Mouse (Mus musculus) neural tube, embryonic 15.5 days (tissue): ENCODE measurements at regions not wholly inside any gene's neighbourhood (a gene's known extent, or its start where the extent isn't known, plus 50 kb on each side); places are given as distances from the start of the nearest gene placed in this dataset.
"Not testable (repeated sequence)": the region's sequence is repeated elsewhere in the genome, so short reads cannot be mapped to it uniquely, and the experiment has no call there.

Source experiments
- ATAC-seq: fragments of 200-750 bp; cut with Nextera tagmentation; 2 replicates; pipeline ENCODE4 v1.8.0; 2017; ENCODE audit warnings: mild to moderate bottlenecking, moderate TSS enrichment, moderate library complexity; ENCODE audit not compliant: low FRiP score
- H3K27ac ChIP-seq: fragments of 300-500 bp; sonication (generic); replicated peaks from 2 replicates; pipeline ENCODE4 v1.5.1; 2015; ENCODE audit warnings: mild to moderate bottlenecking, inconsistent platforms
- H3K27me3 ChIP-seq: fragments of 300-500 bp; sonication (generic); replicated peaks from 2 replicates; pipeline ENCODE4 v1.6.1; 2015; ENCODE audit warnings: inconsistent platforms
- H3K36me3 ChIP-seq: fragments of 300-500 bp; sonication (generic); 2 replicates; pipeline ENCODE4 v1.6.1; 2015; ENCODE audit warnings: inconsistent platforms
- H3K4me1 ChIP-seq: fragments of 300-500 bp; sonication (generic); 2 replicates; pipeline ENCODE4 v1.6.1; 2015; ENCODE audit warnings: inconsistent platforms
- H3K4me2 ChIP-seq: fragments of 300-500 bp; sonication (generic); 2 replicates; pipeline ENCODE4 v1.6.1; 2015; ENCODE audit warnings: inconsistent platforms, mild to moderate bottlenecking, moderate library complexity
- H3K4me3 ChIP-seq: fragments of 300-500 bp; sonication (generic); replicated peaks from 2 replicates; pipeline ENCODE4 v1.5.1; 2015; ENCODE audit warnings: mild to moderate bottlenecking, inconsistent platforms
- H3K9ac ChIP-seq: fragments of 300-500 bp; sonication (generic); replicated peaks from 2 replicates; pipeline ENCODE4 v1.6.1; 2015; ENCODE audit warnings: mild to moderate bottlenecking, inconsistent platforms
- H3K9me3 ChIP-seq: fragments of 300-500 bp; sonication (generic); replicated peaks from 2 replicates; pipeline ENCODE4 v1.6.1; 2016; ENCODE audit warnings: inconsistent platforms
- WGBS: fragments of 180-500 bp; shearing (Covaris S2); methylation state at CpG from one replicate; pipeline ENCODE4 v1.1.7; 2015; ENCODE audit warnings: mixed read lengths; 5-methylcytosine and 5-hydroxymethylcytosine counted together

DNA sequence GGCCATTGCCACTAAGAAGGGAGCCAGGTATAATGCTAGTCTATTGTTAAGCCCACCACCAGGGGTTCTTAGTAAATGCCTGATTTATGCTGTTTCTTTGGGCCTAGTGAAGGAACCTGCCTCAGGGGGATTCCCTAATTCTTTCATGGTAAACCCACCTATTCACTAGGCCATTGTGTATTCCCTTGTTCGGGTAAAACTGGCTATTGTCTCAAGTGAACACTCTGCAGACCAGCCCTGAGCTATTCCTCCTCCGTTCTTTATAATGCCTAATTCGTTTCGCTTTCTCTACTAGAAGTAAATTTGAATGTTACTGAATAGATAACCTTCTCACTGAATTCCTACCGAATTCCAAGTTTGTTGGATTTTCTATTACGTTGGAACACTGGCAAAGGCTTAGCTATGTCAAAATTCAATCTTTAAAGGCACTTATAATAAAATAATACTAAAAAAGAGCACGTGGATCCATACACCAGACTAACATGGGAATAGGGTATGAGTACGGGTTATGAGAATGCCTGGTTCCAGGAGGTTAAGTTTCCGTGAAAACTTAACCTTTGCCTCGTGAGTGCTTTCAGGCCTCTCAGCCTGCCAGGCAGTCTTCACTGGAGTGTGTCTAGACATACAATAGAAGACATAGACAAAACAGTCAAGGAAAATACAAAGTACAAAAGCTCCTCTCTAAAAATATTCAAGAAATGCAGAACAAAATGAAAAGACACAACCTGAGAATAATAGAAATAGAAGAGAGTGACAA lies 536.8 kb upstream of the Cntn5 start:
- not testable (repeated sequence) for H3K27ac ChIP-seq, H3K36me3 ChIP-seq, ATAC-seq, H3K4me1 ChIP-seq, H3K27me3 ChIP-seq, H3K4me2 ChIP-seq, H3K9me3 ChIP-seq, H3K9ac ChIP-seq, H3K4me3 ChIP-seq
- WGBS: 38% methylated on average over 10 of the region's 10 CpGs

DNA sequence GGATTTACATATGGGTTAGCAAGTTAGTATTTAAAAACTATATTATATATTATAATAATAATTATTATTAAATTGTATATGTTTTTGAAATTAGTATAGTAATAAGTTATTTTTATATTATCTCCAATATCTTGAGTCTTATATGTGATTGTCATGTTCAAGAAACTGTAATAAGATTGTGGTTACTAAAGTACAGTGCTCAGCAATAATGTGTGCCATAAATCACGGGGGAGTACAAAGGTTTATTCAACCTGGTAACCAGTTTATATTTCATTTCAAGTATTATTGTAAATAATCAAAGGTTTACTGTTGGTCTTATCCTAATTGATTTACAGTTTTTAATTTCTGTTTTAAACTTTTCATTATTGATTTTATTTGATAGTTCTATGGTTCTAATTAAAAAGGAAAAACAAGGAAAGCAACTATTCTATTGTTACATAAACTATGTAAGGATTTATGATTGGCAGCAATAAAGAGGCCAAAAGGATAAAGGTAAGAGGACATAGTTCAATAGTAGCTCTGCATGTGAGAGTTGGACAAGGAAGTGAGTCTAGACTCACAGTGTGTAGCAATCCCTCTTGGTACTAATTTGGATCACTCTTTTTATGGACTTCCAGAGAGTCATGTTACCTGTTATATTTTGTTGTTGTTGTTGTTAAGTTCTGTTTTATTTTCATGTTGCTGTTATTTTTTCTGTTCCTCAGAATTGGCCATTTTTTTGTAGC lies 532.0 kb upstream of the Cntn5 start:
- H3K4me3 ChIP-seq: no peak overlapping the region
- ATAC-seq: no peak
- 91% methylated on average over 1 of the region's 1 CpGs for WGBS
- no peaks in the 10 kb centered on the region for H3K4me1 ChIP-seq
- H3K27me3 ChIP-seq: no peaks in the 10 kb centered on the region
- no peak overlapping the region for H3K4me2 ChIP-seq
- no peak overlapping the region for H3K27ac ChIP-seq
- no peaks in the 10 kb centered on the region for H3K36me3 ChIP-seq
- H3K9ac ChIP-seq: no peak overlapping the region
- no peaks in the 10 kb centered on the region for H3K9me3 ChIP-seq

DNA sequence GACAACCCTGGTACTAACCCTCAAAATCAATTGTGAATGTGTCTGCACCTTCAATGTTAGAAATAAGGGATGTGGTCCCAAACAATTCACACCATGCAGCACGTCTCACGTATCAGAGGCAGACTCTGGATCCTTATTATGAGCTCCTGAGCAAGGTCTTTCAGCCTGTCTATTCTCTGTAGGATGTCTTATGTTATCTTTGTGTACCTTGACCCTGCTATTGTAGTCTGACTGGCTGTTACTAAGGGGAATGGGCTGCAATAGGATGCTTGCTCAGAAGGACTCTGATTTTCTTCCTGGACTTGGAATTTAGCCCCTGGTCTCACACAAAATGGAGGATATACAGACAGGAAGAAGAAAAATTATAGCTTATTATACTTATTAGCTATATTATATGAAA lies 531.4 kb upstream of the Cntn5 start:
- no peak for ATAC-seq
- Histone ChIP-seq H3K36me3 (no peaks in the 10 kb centered on the region), H3K27ac (no peak overlapping the region), H3K27me3 (no peaks in the 10 kb centered on the region), H3K4me3 (no peak overlapping the region), H3K9me3 (no peaks in the 10 kb centered on the region), H3K9ac (no peak overlapping the region), H3K4me1 (no peaks in the 10 kb centered on the region), H3K4me2 (no peak overlapping the region)
- WGBS: 75% methylated on average over 2 of the region's 2 CpGs

DNA sequence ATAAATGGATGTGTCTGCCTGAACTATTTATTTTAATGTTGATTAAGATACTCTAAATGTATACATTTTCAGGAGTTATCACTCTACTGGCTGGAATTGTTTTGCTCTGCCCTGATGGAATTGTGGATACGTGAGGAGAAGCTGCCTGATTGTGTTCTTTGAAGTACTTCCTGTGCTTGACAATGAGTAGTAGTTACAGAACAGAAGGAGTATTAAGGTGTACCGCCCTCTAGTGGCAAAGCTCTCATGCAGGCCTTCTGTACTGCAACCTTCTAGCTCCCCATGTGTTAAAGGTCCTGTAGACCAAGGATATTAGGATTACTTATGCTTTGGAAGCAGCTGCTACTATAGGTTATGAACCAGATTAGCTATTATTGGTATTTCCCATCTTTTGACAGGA lies 530.4 kb upstream of the Cntn5 start:
- Histone ChIP-seq H3K9ac (no peak overlapping the region), H3K27me3 (no peaks in the 10 kb centered on the region), H3K4me1 (no peaks in the 10 kb centered on the region), H3K4me3 (no peak overlapping the region), H3K27ac (no peak overlapping the region), H3K4me2 (no peak overlapping the region), H3K36me3 (no peaks in the 10 kb centered on the region), H3K9me3 (no peaks in the 10 kb centered on the region)
- 32% methylated on average over 2 of the region's 2 CpGs for WGBS
- ATAC-seq: no peak

DNA sequence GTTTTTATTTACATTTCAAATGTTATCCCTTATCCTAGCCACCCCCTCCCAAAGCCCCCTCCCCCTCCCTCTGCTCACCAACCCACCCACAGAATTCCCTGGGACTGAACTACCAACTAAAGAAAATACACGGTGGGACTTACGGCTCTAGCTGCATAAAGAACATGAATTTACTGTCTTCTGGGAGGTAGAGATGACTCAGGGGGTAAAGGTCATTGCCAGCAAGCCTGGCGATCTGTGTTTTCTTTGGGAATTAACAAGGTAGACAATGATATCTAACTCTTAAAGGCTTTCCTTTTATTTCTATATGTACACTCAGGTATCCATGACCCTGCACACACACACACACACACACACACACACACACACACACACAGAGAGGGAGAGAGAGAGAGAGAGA lies 521.9 kb upstream of the Cntn5 start:
- no peak overlapping the region for H3K9ac ChIP-seq
- WGBS: 74% methylated on average over 3 of the region's 3 CpGs
- no peaks in the 10 kb centered on the region for H3K4me1 ChIP-seq
- no peak overlapping the region for H3K4me3 ChIP-seq
- no peak overlapping the region for H3K4me2 ChIP-seq
- no peaks in the 10 kb centered on the region for H3K9me3 ChIP-seq
- no peaks in the 10 kb centered on the region for H3K27me3 ChIP-seq
- no peak overlapping the region for H3K27ac ChIP-seq
- ATAC-seq: no peak
- no peaks in the 10 kb centered on the region for H3K36me3 ChIP-seq

DNA sequence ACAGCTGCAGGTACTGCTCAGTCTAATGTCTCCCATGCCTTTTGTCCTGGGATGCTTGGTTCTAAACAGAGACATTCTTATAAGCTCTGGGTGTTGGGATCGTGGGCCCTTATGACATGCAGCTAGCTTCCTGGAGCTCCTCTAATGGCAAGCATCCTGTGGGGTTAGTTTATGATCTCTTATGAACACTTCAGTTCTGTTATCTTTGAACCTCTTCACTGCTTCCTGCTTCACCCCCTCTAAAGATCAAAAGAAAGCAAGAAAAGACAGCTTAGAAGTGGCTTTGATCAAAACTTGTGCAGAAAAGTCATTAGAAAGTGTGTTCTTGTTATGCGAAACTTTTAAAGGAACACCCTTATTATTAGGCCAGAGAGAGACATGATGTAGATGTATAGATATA lies 492.3 kb upstream of the Cntn5 start:
- H3K4me2 ChIP-seq: no peak overlapping the region
- H3K9me3 ChIP-seq: no peaks in the 10 kb centered on the region
- no peaks in the 10 kb centered on the region for H3K27me3 ChIP-seq
- no peaks in the 10 kb centered on the region for H3K36me3 ChIP-seq
- H3K4me1 ChIP-seq: no peaks in the 10 kb centered on the region
- H3K4me3 ChIP-seq: no peak overlapping the region
- H3K9ac ChIP-seq: no peak overlapping the region
- no peak overlapping the region for H3K27ac ChIP-seq
- no peak for ATAC-seq
- 72% methylated on average over 2 of the region's 2 CpGs for WGBS

DNA sequence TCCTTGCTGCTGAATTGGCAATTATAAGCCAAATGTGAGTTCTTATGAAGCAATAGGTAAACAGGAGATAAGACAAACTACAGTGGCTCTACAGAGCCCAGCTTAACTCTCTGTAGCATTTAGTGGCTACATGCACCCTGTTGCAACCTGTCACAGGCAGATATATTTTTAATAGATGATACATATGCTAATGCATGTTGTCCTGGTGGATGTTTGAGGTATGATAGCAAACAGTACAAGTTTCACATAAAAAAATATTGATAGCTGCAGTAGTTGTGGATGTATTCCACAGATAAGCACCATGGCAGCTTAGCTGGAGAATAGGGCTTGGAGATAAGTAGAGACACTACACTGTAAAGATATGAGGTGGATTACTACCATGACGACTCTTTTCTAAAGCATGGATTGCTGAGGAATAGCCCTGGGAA lies 477.1 kb upstream of the Cntn5 start:
- Histone ChIP-seq H3K4me1 (no peaks in the 10 kb centered on the region), H3K4me2 (no peak overlapping the region), H3K27ac (no peak overlapping the region), H3K27me3 (no peaks in the 10 kb centered on the region), H3K36me3 (no peaks in the 10 kb centered on the region), H3K9ac (no peak overlapping the region), H3K4me3 (no peak overlapping the region), H3K9me3 (no peaks in the 10 kb centered on the region)
- WGBS: 83% methylated on average over 1 of the region's 1 CpGs
- no peak for ATAC-seq

DNA sequence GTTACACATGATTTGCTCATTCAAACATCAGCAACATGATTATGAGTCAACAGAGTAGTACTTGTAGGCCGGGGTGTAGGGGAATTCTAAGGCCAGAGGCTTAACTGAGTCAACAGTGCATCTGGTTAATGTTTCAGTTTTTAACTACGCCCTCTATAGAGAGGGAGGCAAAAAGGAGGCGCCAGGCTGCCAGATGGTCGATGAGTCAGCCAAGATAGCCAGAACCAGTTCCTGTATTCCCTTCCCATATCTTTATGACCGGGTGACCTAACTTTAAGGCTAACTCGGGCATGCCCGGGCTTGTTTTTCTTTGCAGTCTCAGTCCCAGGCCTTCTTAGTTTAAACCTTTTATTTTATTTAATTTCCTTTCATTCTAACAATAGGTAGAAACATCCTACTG lies 476.0 kb upstream of the Cntn5 start:
- Histone ChIP-seq H3K9ac (no peak overlapping the region), H3K4me2 (no peak overlapping the region), H3K9me3 (no peaks in the 10 kb centered on the region), H3K27me3 (no peaks in the 10 kb centered on the region), H3K4me3 (no peak overlapping the region), H3K4me1 (no peaks in the 10 kb centered on the region), H3K27ac (no peak overlapping the region), H3K36me3 (no peaks in the 10 kb centered on the region)
- WGBS: 91% methylated on average over 7 of the region's 7 CpGs
- no peak for ATAC-seq

DNA sequence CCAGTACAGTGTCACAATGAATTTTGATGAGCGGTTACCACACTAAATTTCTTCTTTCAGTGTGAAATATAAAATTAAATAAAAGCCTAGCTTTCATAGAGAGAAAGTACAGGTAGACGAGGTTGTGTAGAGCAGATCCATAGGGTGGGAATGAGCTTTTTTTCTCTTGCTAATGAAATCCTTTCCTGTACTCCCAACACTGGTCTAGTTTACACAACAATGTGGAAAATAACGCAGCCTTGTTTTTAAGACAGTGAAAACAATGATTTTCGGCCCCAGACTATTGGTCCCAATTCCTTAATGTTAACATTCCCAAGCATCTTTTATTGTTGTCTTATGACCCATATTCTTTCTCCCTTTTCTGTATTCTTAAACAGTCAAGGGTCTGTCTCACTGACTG lies 473.5 kb upstream of the Cntn5 start:
- no peaks in the 10 kb centered on the region for H3K36me3 ChIP-seq
- H3K4me2 ChIP-seq: no peak overlapping the region
- H3K9ac ChIP-seq: no peak overlapping the region
- no peak overlapping the region for H3K4me3 ChIP-seq
- H3K27me3 ChIP-seq: no peaks in the 10 kb centered on the region
- no peak overlapping the region for H3K27ac ChIP-seq
- ATAC-seq: no peak
- H3K4me1 ChIP-seq: no peaks in the 10 kb centered on the region
- H3K9me3 ChIP-seq: no peaks in the 10 kb centered on the region
- WGBS: 89% methylated on average over 4 of the region's 4 CpGs

DNA sequence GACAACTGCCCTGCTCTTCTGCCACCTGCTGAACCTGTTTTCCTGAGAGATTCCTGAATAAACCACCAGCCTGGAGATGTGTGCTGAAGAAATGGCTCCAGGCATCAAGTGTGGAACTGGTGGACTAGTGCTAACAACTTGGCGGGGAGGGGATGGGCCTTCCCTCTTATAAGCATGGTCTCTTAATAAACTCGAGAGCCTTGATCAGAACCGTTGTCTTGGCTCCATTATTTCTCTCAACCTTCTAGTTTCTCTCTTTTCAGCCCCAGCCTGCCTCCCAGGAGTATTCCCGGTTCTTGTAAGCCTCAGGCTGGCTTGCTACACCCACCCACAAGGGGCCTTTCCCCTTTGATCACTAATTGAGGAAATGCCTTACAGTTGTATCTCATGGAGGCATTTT lies 473.0 kb upstream of the Cntn5 start:
- H3K9ac ChIP-seq: no peak overlapping the region
- no peak overlapping the region for H3K4me3 ChIP-seq
- no peaks in the 10 kb centered on the region for H3K27me3 ChIP-seq
- H3K4me2 ChIP-seq: no peak overlapping the region
- H3K9me3 ChIP-seq: no peaks in the 10 kb centered on the region
- H3K4me1 ChIP-seq: no peaks in the 10 kb centered on the region
- WGBS: 76% methylated on average over 4 of the region's 4 CpGs
- no peak overlapping the region for H3K27ac ChIP-seq
- ATAC-seq: no peak
- no peaks in the 10 kb centered on the region for H3K36me3 ChIP-seq

DNA sequence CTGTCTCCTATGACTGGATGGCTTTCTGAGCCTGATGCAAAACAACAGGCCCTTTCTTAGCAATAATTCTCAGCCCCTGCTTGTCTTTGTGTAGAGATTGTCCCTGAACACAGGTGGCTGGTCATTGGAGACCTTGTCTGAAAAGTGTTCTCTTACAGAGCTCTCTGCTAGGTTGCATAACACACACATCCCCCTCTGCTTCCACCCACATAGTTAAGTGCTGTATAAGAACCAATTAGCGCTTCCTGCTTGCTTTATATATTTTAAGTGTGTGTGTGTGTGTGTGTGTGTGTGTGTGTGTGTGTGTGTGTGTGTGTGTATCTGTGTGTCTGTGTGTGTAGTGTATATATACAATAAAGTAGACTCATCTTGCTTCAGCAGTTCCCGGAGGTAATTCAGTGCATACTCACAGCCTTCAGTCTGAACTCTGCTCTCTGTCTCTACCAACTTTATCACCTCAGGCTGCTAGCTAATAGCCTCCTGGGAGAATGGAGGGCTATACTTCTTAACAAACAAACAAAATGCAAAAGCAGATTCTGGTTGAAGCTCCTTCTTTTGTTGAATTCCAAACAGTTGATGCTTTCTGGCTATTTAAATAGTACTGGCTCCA lies 468.8 kb upstream of the Cntn5 start:
- no peak for ATAC-seq
- Histone ChIP-seq H3K4me1 (no peaks in the 10 kb centered on the region), H3K27ac (no peak overlapping the region), H3K27me3 (no peaks in the 10 kb centered on the region), H3K9ac (no peak overlapping the region), H3K36me3 (no peaks in the 10 kb centered on the region), H3K4me3 (no peak overlapping the region), H3K9me3 (no peaks in the 10 kb centered on the region), H3K4me2 (no peak overlapping the region)
- WGBS: 74% methylated on average over 2 of the region's 2 CpGs

DNA sequence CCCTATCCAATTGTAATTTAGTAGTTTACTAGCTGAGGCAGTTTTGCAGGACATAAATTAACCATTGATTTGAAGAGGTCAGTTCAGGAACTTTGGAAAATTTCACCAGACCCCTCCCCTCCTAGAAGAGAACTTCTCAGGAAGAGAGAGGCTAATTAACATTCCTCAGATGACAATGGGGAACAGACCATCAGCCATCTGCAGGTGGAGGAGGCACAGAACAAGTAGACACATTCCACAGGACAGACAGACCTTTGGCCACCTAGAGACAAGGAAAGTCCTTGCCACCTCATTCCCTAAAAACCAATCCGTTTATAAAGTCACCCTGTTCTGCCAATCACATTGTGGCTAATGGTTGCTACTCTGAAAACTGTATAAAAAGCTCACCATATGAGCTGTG lies 463.5 kb upstream of the Cntn5 start:
- H3K27ac ChIP-seq: no peak overlapping the region
- ATAC-seq: no peak
- WGBS: 71% methylated on average over 1 of the region's 1 CpGs

More for the DNA sequence above, 463.5 kb upstream of the Cntn5 start:
- no peak overlapping the region for H3K9ac ChIP-seq
- H3K4me2 ChIP-seq: no peak overlapping the region
- H3K9me3 ChIP-seq: no peaks in the 10 kb centered on the region
- no peaks in the 10 kb centered on the region for H3K36me3 ChIP-seq
- no peak overlapping the region for H3K4me3 ChIP-seq
- no peaks in the 10 kb centered on the region for H3K27me3 ChIP-seq
- H3K4me1 ChIP-seq: no peaks in the 10 kb centered on the region
